Mouse (Mus musculus): ENCODE data around the gene Tnnt3.

DNA sequence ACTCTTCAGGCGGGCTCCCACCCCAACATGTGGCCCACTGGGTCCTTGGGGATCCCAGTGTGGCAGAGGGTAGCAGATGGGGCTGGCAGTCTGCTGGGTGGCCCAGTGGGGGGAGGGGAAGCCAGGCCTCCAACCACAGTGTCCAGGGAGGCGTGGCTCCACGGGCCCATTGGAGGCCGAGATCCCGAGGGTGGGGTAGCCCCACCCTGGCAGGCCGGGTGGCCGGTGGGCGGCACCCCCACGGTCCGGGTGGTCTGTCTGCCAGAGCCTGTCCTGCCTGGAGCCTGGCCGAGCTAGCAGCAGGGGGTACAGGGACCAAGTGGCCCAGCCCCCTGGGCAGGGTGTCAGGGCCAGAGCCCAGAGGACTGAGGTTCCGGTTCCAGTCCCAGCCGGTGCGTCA, 23.8 kb upstream of the Tnnt3 start:
- no peak for TF ChIP-seq CTCF (IDR thresholded peaks at IDR 0.05; ENCODE audit: control insufficient read depth, insufficient read depth, low read length)
- no peak for TF ChIP-seq POLR2A (IDR thresholded peaks at IDR 0.05; ENCODE audit: borderline replicate concordance, control insufficient read depth, low read depth, low read length)
